7 mouse cellular contexts compared by ENCODE assay signal in the genomic region with DNA sequence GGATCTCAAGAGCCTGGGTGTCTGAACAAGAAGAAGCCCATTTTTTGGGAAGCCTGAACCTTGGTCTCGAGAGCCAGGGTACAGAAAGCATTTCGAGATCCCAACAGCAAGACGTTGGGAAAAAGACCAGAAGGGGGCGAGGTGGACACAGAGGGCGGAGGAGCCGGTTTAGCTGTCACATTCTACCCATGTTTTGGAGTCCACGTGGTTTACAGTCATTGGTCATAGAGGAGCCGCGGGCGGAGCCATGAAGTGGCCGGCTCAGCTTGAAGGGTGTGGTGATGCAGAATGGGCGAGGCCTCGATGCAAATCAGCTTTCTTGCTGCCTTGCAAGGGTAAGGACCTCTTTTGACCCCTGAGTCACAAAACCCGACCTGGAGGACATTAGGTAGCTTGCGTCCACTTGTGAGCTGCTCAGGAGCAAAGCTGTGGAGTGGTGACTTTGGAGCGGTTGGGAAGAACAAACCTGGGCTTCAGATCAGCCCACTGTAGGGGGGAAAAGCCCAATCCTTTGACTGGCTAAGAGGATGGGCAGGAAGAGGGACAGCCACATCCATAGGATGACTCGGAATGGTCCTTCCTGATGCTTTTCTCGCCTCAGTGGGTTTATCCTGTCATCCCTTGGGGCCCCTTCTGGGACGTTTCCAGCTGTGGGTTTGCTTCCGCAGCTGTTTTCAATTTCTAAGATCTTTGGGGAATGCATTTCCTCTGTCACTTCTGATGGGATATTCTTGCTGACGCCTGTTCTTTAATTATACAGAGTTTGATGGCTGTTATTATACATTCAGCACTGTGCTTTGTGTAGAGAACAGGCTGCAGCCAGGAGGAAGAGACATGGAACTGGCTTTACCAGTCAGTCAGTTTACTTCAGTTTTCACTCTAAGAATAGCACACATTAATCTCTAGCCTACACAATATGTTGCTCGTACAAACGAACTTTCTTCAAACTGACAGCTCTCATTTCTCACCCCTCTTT. TPM values are rescaled to one million over a fixed set of nuclear protein-coding genes. Genes with fewer than 3 reads are reported as not detected.
DNase-seq lines count a peak whose midpoint lies in the region; ATAC-seq lines count a peak whose summit lies in the region.

No protein-coding gene starts in this region.

- H3K9me3 ChIP-seq in forebrain, embryonic 13.5 days (replicated peaks) = no peaks in the 10 kb centered on the region

- no peak overlapping the region for H3K9ac ChIP-seq in forebrain, embryonic 13.5 days

- H3K4me3 ChIP-seq in forebrain, embryonic 13.5 days = no peak overlapping the region

- no peaks in the 10 kb centered on the region for H3K36me3 ChIP-seq in forebrain, embryonic 13.5 days (ENCODE audit: poor library complexity, severe bottlenecking)

- DNase-seq in ES-CJ7 (ENCODE audit: low read depth, low spot score) = peak; percentile 89
- peak; percentile 82 for DNase-seq in adrenal gland, adult 2 months
- DNase-seq in left cerebral cortex, postnatal 25 days (ENCODE audit: low spot score in 2 of 2) = peak; percentile 9 to 34
- peak; percentile 78 to 81 for DNase-seq in spleen, postnatal 36 days (ENCODE audit: low spot score in 2 of 2)

- intact Hi-C loops in left cerebral cortex, postnatal 25 days (cut with DNase I) = no loop called here

- peaks cover 8% of the 10 kb centered on the region; the same call in 1 of the 2 replicates for H3K4me1 ChIP-seq in forebrain, embryonic 13.5 days

- H3K27me3 ChIP-seq in forebrain, embryonic 13.5 days = peaks cover 17% of the 10 kb centered on the region

- 9% methylated on average over 23 of the region's 23 CpGs for WGBS in forebrain, embryonic 13.5 days

- H3K27ac ChIP-seq in forebrain, embryonic 13.5 days = no peak overlapping the region

- peak; percentile 53 for ATAC-seq in forebrain, embryonic 13.5 days
- peak; percentile 97 to 98 for ATAC-seq in hematopoietic stem cell, adult 5-6 weeks (replicated peaks in 1 of 2; ENCODE audit: insufficient read depth in 1 of 2, low FRiP score in 2 of 2, low TSS enrichment in 1 of 2, low read depth in 1 of 2, poor library complexity in 2 of 2, severe bottlenecking in 2 of 2)
- peak; percentile 97 for ATAC-seq in megakaryocyte-erythroid progenitor cell, adult 5-6 weeks (replicated peaks; ENCODE audit: low FRiP score, low TSS enrichment, poor library complexity, severe bottlenecking)

- H3K4me2 ChIP-seq in forebrain, embryonic 13.5 days = peak overlapping the region; percentile 32

RNA-seq across cellular contexts. Expression of a gene that starts 22.1 kb away (rescaled TPM):
- under 1 TPM; 0.03 to 0.06 TPM for total RNA-seq in adrenal gland, adult 2 months (2021)
- polyA plus RNA-seq in adrenal gland, adult 2 months (2012; rRNA removed) = 0.02 TPM in 1 of 2 replicates, not detected in the other
- 1.0 and 1.3 TPM in 2 replicates for polyA plus RNA-seq in forebrain, embryonic 13.5 days (2015; fragmentation: Nextera tagmentation; extraction: Ambion mirVana)
- total RNA-seq in hematopoietic stem cell, adult 5-6 weeks (2017) = 0.45 and 1.1 TPM in 2 replicates
- total RNA-seq in left cerebral cortex, postnatal 25 days (2021) = under 1 TPM; 0.09 to 0.16 TPM
- 0.07 TPM in 1 of 2 replicates, not detected in the other for total RNA-seq in megakaryocyte-erythroid progenitor cell, adult 5-6 weeks (2014; fragmentation: Nextera tagmentation)
- not detected in 2 replicates for total RNA-seq in megakaryocyte-erythroid progenitor cell, adult 5-6 weeks (2017)

RNA-seq across cellular contexts. Expression of a gene that starts 23.4 kb away (rescaled TPM):
- 10 to 100 TPM; 14.0 to 14.8 TPM for total RNA-seq in adrenal gland, adult 2 months (2021)
- 23.0 and 26.2 TPM in 2 replicates for polyA plus RNA-seq in adrenal gland, adult 2 months (2012; rRNA removed)
- 11.6 and 11.8 TPM in 2 replicates for polyA plus RNA-seq in forebrain, embryonic 13.5 days (2015; fragmentation: Nextera tagmentation; extraction: Ambion mirVana)
- total RNA-seq in hematopoietic stem cell, adult 5-6 weeks (2017) = 7.4 and 10.3 TPM in 2 replicates
- 10 to 100 TPM; 15.1 to 17.1 TPM for total RNA-seq in left cerebral cortex, postnatal 25 days (2021)
- total RNA-seq in megakaryocyte-erythroid progenitor cell, adult 5-6 weeks (2014; fragmentation: Nextera tagmentation) = 1.6 and 2.8 TPM in 2 replicates
- 2.3 and 5.0 TPM in 2 replicates for total RNA-seq in megakaryocyte-erythroid progenitor cell, adult 5-6 weeks (2017)

Comparison
In these comparisons a context has a peak if more than half of its experiments do, and no peak if none do; other contexts are left out.
1. DNase-seq: peak in every context shown above with its lines; median percentile 89 in ES-CJ7; 82 in adrenal gland, adult 2 months; 80 in spleen, postnatal 36 days; 22 in left cerebral cortex, postnatal 25 days.